Mouse (Mus musculus): ENCODE results near the gene Hormad1.

Gene Hormad1

DNA sequence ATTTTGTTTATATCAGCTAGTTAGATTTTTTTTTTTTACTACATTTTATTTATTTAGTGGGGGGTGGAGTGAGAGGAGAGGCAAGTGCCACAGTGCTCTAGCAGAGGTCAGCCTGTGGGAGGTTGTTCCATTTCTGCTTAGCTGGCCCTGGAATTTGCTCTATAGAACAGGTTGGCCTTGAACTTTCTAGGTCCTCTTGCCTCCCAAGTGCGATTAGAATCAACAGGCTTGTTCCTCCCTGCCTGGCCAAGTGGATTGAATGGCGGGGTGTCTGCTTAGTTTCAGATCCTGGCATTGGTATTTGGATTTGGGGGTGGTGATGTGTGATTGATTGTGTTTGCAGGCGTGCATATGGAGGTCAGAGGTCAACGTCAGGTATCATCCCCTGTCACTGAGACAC lies 76.6 kb downstream of the Hormad1 start:
- in situ Hi-C loops (cut with MboI, MseI) = no loop called here
